Mouse (Mus musculus) kidney, adult 11 months (tissue): Measurements from ENCODE around the gene Zfp715.
A peak's percentile ranks its signal among the peaks of the same experiment; 100 is the strongest.

Experiments used
- DNase-seq: peaks from one replicate; pipeline ENCODE4 v3.0.0; 2022

The Zfp715 gene

GRCm38 (mm10) chr7:43313013-43313428 lies at the start of gene Zfp715:
Gene Zfp715 (minus strand): TSS chr7:43313294.
- peak; percentile 97 for DNase-seq

GRCm38 (mm10) chr7:43362021-43362420 lies 48.9 kb upstream of the Zfp715 start:
- no peak for DNase-seq

GRCm38 (mm10) chr7:43361442-43361841 lies 48.3 kb upstream of the Zfp715 start:
- DNase-seq, result no peak

- DNase-seq, result no peak
These were observed 45.5 kb upstream of the Zfp715 start for GRCm38 (mm10) chr7:43358556-43358955.

- DNase-seq, result no peak
These were observed 42.1 kb upstream of the Zfp715 start for GRCm38 (mm10) chr7:43354893-43355835.

GRCm38 (mm10) chr7:43353758-43354157 lies 40.7 kb upstream of the Zfp715 start:
- no peak for DNase-seq

- no peak for DNase-seq
These were observed 40.0 kb upstream of the Zfp715 start for GRCm38 (mm10) chr7:43353118-43353517.

- DNase-seq, result no peak
These were observed 38.1 kb upstream of the Zfp715 start, which contains the start of gene Siglecf for GRCm38 (mm10) chr7:43351154-43351553. Gene Siglecf (plus strand): TSS chr7:43351341.

GRCm38 (mm10) chr7:43349623-43350022 lies 36.5 kb upstream of the Zfp715 start:
- DNase-seq, result peak; percentile 4

GRCm38 (mm10) chr7:43346571-43346970 lies 33.5 kb upstream of the Zfp715 start:
- no peak for DNase-seq

- DNase-seq, result no peak
These were observed 33.1 kb upstream of the Zfp715 start for GRCm38 (mm10) chr7:43346148-43346547.

GRCm38 (mm10) chr7:43344491-43344890 lies 31.4 kb upstream of the Zfp715 start:
- DNase-seq, result no peak

GRCm38 (mm10) chr7:43344020-43344419 lies 30.9 kb upstream of the Zfp715 start:
- no peak for DNase-seq

- DNase-seq, result no peak
These were observed 30.1 kb upstream of the Zfp715 start for GRCm38 (mm10) chr7:43343191-43343590.

- no peak for DNase-seq
These were observed 27.7 kb upstream of the Zfp715 start for GRCm38 (mm10) chr7:43340771-43341170.

GRCm38 (mm10) chr7:43333899-43334298 lies 20.8 kb upstream of the Zfp715 start:
- DNase-seq, result no peak

- DNase-seq, result peak; percentile 10
These were observed 20.1 kb upstream of the Zfp715 start for GRCm38 (mm10) chr7:43333203-43333602.

- DNase-seq, result no peak
These were observed 15.0 kb upstream of the Zfp715 start for GRCm38 (mm10) chr7:43328101-43328500.

- DNase-seq, result no peak
These were observed 13.2 kb upstream of the Zfp715 start for GRCm38 (mm10) chr7:43326223-43326780.

GRCm38 (mm10) chr7:43312386-43313012 lies 595 bp downstream of the Zfp715 start:
- no peak for DNase-seq

- no peak for DNase-seq
These were observed 1.5 kb downstream of the Zfp715 start for GRCm38 (mm10) chr7:43311632-43312031.

GRCm38 (mm10) chr7:43309069-43309468 lies 4.0 kb downstream of the Zfp715 start:
- DNase-seq, result no peak

- peak; percentile 22 for DNase-seq
These were observed 7.9 kb downstream of the Zfp715 start for GRCm38 (mm10) chr7:43305235-43305634.

- DNase-seq, result no peak
These were observed 21.6 kb downstream of the Zfp715 start for GRCm38 (mm10) chr7:43291524-43291923.
